Mouse (Mus musculus): ENCODE results near the gene Pigc.

- TF ChIP-seq EP300 (IDR thresholded peaks at IDR 0.05; ENCODE audit: insufficient read depth, low read depth, low read length) (no peak), POLR2A (IDR thresholded peaks at IDR 0.05; ENCODE audit: insufficient read depth, low read depth, low read length) (no peak)
Observed at GRCm38 (mm10) chr1:162020303-162020731, 51.3 kb downstream of the Pigc start.

Measured in heart, adult 2 months (tissue).